Mouse (Mus musculus): ENCODE data around the gene Ghrhr.
A peak's percentile ranks its signal among the peaks of the same experiment; 100 is the strongest.

Gene Ghrhr

GRCm38 (mm10) chr6:55353711-55354445, 22.2 kb upstream of the Ghrhr start:
- DNase-seq: no peak

- DNase-seq: no peak
These were observed 21.5 kb upstream of the Ghrhr start for GRCm38 (mm10) chr6:55354456-55355117.

- DNase-seq: no peak
These were observed 20.5 kb upstream of the Ghrhr start for GRCm38 (mm10) chr6:55355575-55355974.

GRCm38 (mm10) chr6:55356017-55356703, 19.9 kb upstream of the Ghrhr start:
- no peak for DNase-seq

- no peak for DNase-seq
These were observed 19.0 kb upstream of the Ghrhr start for GRCm38 (mm10) chr6:55356976-55357635.

- DNase-seq: no peak
These were observed 18.5 kb upstream of the Ghrhr start for GRCm38 (mm10) chr6:55357636-55358031.

GRCm38 (mm10) chr6:55358731-55359143, 17.4 kb upstream of the Ghrhr start:
- DNase-seq: peak in 1 of 2 experiments; percentile 23

- DNase-seq: no peak
These were observed 13.4 kb upstream of the Ghrhr start for GRCm38 (mm10) chr6:55362663-55363062.

- DNase-seq: no peak
These were observed 9.0 kb upstream of the Ghrhr start for GRCm38 (mm10) chr6:55367126-55367525.

GRCm38 (mm10) chr6:55370831-55371230, 5.3 kb upstream of the Ghrhr start:
- no peak for DNase-seq

- DNase-seq: no peak
These were observed 416 bp downstream of the Ghrhr start for GRCm38 (mm10) chr6:55376511-55376910.

GRCm38 (mm10) chr6:55377461-55377860, 1.4 kb downstream of the Ghrhr start:
- DNase-seq: no peak

- peak; percentile 44 to 46 for DNase-seq
These were observed 3.7 kb downstream of the Ghrhr start for GRCm38 (mm10) chr6:55379641-55380335.

- no peak for DNase-seq
These were observed 5.9 kb downstream of the Ghrhr start for GRCm38 (mm10) chr6:55381966-55382365.

- peak; percentile 67 to 77 for DNase-seq
These were observed 7.8 kb downstream of the Ghrhr start for GRCm38 (mm10) chr6:55383897-55384296.

- DNase-seq: no peak
These were observed 8.4 kb downstream of the Ghrhr start for GRCm38 (mm10) chr6:55384356-55384951.

GRCm38 (mm10) chr6:55388546-55389169, 12.6 kb downstream of the Ghrhr start:
- no peak for DNase-seq

- DNase-seq: no peak
These were observed 13.2 kb downstream of the Ghrhr start for GRCm38 (mm10) chr6:55389321-55389720.

GRCm38 (mm10) chr6:55391814-55392213, 15.7 kb downstream of the Ghrhr start:
- no peak for DNase-seq

GRCm38 (mm10) chr6:55392453-55392852, 16.4 kb downstream of the Ghrhr start:
- peak; percentile 87 to 88 for DNase-seq

- DNase-seq: peak; percentile 80 to 87
These were observed 18.8 kb downstream of the Ghrhr start for GRCm38 (mm10) chr6:55394854-55395253.

- peak; percentile 51 to 55 for DNase-seq
These were observed 20.1 kb downstream of the Ghrhr start for GRCm38 (mm10) chr6:55396176-55396575.
